Mouse (Mus musculus) retina, adult 2 months (tissue): ENCODE measurements at regions not wholly inside any gene's neighbourhood (a gene's known extent, or its start where the extent isn't known, plus 50 kb on each side); places are given as distances from the start of the nearest gene placed in this dataset.

Source experiments
- DNase-seq: peaks from one replicate; pipeline ENCODE4 v3.0.0-alpha.2; 2012; ENCODE audit warnings: low read depth, low spot score

DNA sequence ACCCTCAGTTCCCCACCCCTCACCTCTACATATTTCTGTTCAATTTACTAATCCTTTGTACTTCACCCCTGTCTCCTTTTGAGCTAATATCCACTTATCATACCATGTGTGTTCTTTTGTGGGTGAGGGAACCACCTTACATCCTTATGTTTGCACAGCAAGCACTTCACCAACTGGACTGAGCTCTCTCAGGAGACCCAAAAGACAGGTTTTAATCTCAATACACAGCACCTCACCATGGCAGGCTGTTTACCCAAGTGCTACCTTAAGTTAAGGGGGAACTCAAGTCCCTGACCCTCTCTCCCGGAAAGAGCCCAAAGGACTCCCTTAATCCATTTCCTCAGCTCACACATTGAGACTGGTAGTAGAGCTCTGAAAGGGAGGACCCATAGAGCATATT, 62.3 kb upstream of the Agr3 start:
- no peak for DNase-seq

DNA sequence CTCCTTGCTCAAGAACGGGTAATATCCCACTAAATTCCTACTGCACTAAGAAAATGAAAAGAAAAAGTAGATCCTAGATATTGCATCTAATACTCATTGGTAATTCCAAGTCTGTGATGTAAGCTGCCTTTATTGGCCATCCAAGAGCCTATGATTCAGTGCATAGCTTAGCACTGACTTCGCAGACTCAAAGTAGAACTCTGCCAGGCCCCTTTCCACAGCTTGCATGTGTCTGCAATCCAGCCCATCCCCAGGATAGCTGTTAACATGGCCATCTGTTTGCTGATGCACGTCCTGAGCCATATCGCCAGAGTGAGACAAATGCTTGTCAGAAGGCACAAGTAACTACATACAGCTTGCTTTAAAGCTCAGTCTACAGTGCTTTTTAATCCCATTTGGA, 72.3 kb upstream of the Agr3 start:
- DNase-seq: no peak

DNA sequence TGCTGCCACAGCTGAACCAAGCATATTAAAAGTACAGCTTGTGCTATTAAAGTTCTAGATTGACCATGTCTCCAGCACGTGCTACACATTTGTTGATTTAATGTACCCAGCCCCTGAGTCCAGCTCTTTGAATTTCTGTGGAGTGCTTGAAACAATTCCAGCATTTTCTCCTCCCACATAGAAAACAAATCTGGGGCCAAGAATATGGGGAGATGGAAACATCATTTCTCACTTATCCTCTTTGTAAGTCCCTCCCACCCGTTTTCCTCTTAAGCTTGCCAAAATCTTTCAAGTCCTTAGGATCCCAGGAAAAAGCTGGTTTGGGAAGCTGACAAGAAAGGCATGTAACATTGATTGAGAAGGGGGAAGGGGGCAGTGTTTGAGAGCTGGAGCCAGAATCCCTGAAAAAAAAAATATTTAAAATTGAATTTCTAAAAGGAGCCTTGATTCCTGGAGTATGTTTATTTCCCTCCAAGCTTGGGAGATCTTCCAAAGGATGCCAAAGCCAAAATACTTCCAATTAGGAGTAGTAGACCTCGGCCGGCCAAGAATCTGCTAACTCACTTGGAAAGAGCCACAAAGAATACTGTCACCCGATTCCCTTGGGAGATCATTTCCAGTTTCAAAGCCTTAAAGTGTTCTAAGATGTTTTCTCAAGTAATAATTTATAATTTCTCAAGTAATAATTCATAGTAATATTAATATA, 78.4 kb upstream of the Agr3 start:
- no peak for DNase-seq

DNA sequence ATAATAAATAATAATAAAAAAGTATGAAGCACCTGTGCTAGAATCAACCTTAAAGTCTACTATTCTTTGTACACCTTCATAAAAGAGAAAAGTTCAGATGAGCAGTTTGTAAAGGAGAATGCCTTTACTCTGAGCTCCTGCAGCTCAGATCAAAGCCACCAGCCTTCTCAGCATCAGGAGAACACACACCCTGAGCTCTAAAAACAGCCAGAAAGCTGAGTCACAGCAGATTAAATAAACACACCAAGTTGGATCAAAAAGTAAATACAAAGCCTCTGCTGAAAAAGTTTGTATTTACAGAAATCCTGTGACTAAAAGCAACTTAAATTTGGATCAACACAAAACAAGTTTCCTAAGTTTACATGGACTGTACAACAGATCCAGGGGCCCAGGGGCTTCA, 88.5 kb upstream of the Agr3 start:
- no peak for DNase-seq

DNA sequence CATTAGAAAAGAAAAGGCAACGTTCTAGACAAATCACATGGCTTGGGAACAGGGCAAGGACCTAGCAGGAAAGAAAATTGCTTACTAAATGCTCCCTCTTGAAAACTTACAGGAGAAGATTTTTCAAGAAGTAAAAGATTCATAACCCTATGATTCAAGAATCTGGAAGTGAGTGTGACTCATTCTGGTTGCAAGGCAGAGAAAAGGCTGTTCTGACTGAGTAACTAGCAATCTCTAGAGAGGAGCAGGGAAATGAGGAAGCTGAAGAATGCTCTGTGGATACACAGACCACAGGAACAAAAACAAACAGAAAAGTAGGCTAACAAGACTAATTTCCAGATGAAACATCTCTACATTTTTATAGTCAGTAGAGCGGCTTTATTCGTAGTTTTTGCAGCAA, 92.1 kb upstream of the Agr3 start:
- no peak for DNase-seq

DNA sequence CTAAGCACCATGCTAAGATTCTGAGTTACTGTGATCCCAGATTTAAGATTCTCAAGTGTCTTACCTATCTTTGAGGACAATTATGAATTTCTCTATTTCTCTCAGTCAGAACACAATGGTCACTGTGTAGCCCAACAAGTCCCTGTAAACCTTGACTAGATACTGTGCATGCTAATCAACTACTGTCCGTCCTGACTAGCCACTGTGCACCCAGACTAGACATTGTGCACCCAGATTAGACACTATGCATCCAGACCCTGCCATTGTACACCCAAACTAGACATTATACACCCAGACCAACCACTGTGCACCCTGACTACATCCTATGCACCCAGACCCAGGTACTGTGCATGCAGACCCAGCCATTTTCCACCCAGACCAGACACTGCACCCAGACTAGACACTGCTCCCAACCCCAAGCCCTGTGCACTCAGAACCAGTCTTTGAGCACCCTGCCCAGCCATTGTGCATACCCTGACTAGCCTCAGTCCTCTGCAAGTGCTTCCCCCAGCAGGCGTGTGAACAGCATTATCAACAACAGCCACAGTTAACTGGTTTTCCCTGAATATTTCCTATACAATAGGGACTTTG, 93.4 kb upstream of the Agr3 start:
- no peak for DNase-seq

DNA sequence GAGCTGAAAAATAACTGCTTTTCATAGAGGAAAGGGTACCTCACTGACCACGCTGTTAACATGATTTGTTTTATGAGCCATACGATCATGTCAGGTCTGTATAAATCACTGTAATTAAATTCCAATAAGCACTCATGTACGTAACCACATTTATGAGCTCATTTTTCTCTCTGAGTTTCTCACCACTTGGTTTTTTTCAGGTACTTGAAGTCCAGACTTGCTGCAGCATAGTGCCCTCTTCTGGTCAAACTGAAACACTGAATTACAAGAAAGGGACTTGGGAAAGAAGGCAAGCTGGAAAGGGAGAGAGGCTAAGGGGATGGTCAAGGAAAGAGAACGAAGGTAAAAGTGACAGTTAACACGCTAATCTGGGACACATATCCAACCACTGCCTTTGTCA, 94.2 kb upstream of the Agr3 start:
- peak; percentile 23 for DNase-seq

DNA sequence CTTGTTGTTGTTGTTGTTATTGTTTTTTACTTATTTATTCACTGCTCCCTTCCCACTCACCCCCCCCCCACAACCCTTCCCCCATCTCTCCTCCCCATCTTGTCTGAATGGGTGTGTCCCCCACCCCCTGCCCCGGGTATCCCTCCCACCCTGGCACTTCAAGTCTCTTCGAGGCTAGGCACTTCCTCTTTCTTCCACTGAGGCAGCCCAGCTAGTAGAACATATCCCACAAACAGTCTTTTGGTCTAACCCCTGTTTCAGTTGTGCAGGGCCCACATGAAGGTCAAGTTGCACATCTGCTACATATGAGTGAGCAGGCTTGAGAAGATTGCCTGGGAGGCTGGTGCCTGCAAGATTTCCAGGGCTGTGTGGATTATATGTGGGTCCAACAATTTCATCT, 97.6 kb upstream of the Agr3 start:
- no peak for DNase-seq

DNA sequence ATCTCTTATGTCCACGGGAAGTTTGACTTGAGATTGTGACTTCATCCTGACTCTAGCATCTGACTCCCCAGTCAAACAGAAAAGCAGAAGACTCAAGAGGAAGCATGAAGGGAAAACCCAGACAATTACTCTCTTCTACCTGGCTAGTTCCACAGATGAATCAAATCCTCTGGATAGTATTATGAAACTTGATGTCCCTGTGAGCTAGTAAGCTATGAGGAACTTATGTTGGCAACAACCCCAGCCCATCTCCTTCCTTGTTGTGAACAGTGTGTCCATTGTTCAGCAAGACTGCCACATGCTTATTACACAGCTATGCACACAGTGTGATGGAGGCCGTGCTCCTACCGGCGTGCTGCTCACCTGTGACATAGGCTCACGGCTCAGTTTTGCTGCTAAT, 98.4 kb upstream of the Agr3 start:
- DNase-seq: no peak

DNA sequence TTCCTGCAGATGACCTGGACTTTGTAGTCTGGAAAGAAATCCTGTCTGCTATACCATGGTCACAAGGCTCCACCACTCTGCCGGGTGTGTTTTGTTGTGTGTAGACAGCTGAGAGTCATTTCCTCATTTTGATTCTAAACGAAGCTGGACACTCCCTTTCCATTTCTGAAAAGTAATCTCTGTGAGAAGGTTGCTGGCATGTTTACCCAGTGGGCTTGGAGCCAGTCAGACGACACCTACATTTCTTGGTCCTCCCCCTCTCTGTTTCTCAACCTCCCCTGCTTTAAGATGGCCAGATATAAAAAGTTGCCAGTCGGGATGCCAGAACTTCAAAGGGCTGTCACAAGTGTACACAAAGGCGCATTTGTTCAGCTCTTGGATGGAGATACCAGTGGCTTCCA, 100.8 kb upstream of the Agr3 start:
- no peak for DNase-seq

DNA sequence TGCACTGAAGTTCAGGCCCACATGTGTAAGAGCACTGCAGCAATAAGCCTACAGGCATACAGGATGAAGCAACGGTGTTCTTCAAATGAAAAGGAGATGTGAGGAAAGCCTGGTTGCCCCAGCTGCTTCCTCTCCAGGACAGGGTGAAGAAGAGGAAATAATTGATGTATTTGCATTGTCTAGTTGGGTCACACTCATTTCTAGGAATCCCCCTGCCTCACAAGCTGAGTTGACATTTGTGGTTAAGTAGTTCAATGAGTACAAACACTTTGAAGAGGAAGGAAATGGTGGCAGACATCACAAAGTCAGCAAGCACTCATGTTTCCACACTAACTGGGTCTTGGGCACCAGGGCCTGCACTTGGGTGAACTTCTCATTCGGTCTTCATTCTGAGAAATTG, 126.2 kb upstream of the Agr3 start:
- no peak for DNase-seq

DNA sequence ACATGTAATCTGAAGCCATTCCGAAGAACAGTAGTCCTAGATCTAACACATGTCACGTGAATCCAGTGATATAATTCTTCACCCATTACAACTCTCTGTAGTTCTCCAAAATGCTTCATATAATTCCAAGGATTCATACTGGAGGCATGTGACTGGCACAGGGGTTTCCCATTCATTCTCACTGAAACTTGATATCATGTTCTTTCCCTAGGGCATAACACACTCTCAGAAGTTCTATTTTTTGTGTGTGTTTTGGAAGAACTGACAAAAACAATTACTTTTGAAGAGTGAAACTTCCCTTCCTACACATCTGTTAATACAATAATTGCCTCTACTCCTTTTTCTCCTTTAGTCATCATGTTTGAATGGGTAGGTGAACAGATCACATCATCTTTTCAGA, 150.0 kb upstream of the Agr3 start:
- no peak for DNase-seq

DNA sequence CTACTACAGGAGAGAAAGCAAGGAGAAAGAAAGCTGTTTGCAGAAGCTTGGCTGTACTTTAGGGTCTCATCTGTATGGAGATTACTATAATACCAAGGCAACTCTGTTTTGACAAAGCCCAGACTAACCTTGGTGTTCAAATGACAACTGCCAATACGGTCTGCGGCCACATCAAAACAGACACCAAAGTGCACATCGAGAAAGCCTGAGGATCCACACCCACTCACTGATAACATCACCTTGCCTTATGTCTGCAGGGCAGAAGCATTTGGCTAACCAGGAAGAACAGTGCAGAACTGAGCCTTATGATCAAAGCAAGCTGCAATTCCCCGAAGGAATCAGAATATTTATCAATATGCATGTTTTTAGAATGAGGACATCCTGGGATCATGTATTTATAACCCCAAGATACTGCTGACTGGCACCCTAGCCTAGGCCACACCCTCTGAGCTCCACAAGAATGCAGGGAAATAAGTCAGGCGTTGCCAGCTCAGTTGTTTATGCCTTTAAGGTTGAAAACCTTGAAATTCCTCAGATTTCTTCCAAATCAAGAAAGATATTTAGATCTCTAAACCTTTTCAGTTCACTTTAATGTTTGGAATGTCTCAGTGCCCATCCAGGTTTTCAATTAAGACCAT, 154.9 kb upstream of the Agr3 start:
- no peak for DNase-seq

DNA sequence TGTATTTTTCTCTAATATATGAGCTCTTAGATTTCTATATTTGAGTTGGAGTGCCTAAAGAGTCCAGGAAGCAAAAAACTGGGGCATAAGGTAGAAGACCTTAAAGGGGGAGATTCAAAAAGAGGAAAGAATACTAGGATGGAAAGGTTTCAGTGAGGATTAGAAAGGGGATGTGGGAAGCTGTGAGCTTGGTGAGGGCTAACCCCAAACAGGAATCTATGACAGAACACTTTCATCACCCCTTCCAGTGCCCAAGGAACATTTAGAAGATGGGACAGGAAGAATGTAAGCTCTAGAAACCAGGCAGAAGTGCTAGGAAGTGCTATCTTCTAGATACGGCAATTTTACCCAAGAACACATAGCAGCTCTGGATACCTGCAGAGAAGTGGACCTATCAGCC, 166.5 kb upstream of the Agr3 start:
- no peak for DNase-seq

DNA sequence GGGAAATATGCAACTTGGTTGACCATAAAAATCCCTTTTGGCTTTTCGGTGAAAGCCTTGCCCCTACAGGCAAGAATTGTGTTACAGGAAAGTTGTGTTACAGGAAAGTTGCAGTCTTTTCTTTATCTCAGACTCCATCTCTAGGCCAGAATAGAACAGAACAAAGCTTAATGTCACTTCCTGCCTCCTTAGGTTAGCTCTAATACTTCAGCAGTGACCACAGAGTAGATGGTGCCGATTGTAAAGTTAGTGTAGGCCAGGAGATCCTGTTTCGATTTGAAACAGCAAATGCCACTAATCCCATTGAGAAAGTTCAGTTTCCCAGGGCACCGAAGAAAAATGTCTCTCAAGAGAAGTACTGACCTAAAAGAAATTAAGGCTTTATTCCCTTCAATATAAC, 170.3 kb upstream of the Agr3 start:
- DNase-seq: no peak

DNA sequence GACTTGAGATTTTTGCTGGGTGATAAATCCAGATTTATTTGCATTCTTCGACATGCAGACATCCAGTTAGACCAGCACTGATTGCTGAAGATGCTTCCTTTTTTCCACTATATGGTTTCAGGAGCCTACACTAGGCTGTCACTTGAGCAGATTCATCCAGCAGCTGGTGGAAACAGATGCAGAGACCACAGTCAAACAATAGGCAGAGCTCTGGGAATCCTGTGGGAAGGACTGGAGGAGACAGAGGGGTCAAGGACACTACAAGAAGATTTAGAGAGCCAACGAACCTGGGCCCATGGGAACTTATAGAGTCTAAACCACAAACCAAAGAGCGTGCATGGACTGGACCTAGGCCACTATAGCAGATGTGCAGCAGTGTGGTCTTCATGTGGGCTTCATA, 177.4 kb upstream of the Agr3 start:
- DNase-seq: no peak

DNA sequence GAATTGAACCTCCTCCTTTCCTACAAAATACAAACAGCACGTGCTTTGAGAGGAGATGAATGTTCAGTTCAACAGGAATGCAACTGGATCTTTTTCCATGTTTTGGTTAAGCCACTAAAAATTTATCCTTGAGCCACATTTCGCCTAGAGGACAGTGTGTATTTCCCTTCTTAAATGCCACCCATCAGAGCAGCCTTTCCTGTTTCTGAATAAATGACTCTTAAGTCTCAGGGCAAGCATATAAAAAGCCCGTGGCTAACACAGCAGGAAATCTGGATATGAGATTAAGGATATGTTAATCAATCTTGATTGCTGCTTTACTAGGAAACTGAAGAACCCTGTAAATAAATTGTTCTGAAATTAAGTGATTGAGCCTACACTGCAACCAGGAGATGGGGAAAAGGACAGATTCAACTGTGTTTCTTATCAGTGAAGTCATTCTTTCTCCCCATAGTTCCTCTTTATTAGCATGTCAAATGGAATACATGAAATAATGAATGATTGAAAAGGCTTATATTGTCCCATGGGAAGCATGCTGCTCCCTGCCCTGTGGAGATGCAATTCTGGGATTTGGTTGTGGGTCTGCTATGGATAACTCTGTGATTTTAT, 178.6 kb upstream of the Agr3 start:
- DNase-seq: no peak

DNA sequence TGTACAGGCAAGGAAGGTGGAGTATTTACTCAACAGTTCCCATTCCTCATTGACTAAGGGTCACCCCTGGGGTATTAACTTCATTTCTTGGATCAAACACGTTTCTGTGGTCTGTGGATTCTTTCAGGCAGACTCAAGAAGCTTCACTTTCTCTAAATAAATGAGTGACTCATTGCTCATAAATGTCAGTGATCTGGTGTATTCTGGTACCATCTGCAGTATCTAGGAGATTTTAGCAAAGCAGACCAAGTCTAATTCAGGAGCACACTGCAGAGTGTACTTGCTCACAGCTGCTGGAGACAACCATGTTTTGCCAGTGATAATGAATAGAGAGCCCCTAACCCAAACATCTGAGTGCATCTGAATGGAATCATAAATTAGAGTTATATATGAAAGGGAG, 182.7 kb upstream of the Agr3 start:
- DNase-seq: no peak

DNA sequence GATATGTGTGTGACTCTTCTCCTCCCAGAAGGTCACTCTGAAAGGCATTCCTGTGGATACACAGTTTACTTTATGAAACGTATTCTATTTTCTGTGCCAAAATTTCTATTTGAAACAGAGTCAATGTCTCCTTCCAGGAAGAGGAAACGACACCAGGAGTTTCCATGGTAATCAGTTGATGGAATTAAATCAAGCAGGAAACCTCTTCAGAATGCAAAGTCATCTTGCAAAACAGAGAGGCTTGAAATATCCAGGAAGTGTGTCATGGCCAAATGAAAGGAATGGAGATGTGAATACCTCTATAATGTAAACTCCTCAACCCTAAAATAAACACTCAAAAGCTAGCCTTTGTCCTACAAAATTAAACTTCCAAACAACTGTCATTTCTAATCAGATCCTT, 189.0 kb upstream of the Agr3 start:
- no peak for DNase-seq

DNA sequence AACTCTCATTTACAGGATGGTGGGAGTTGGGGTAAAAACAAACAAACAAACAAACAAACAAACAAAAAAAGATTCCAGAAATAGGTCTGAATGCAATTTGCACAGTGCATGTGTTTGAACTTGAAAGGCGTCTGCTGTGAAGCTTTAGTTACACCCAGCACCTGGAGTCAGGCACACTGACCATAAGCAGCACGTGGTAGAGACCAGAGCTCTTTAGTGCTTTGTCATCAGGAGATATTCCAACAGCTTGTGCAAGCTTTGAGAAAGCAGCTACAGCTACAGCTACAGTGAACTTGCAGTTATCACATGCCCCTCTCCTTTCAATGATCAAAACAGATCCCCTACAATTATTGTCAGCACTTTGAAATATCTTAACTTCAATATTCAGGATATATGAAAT, 190.4 kb upstream of the Agr3 start:
- no peak for DNase-seq

DNA sequence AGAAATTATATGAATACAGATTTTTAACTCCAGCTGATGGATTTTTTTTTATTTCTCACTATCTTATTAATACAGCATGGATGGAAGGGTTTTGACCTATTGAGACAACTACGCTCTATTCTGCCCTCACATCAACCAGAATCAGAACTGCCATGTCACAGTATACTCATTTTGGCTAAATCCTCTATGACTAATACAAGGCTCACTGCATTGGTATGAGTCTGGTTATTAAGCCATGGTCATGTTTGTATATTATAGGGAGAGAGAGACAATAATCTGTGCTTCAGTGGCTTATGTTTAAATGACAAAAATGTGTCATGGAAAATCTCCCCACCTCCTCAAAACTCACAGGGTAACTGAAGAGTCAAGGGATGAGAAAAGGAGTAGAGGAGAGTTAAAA, 191.0 kb upstream of the Agr3 start:
- no peak for DNase-seq

DNA sequence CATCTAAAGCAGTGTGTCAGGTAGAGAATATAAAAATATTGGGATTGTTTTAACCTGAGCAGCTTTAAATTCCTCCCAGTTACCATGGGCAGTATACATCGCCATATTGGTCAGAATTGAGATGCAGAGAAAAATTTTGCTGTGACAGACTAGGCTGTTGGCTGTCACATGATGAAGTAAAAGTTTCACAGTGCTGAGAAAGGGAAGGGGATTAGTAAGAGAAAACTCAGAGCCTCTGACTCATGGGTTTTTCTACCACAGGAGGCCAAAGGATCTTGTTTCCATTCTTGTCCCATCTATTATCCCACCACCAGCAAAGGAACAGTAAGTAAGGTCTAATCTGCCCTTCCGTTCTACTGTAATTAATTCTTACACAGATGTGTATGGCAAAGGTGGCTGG, 191.8 kb upstream of the Agr3 start:
- no peak for DNase-seq

DNA sequence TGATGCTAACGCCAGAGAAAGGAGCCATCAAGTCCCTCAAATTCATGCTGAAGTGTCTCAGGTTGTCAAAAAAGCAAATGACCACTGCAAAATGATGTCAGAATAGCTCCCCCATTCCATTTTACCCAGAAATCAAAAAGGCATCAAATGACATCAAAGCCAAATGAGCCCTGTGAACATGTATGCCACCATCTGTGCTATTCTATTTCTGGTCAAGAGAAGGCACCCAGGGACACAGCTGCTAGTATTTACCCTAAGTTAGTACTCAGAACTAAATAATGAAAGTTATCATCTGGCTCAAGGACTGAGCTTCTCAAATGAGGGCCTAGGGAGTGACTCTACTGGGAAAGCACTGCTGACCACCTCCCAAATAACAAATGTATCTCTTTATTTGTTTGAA, 191.1 kb upstream of the Ahr start:
- DNase-seq: no peak
